Mouse (Mus musculus) forebrain, embryonic 11.5 days (tissue): ENCODE measurements around the gene Ppm1n. TPM values are rescaled to one million over a fixed set of nuclear protein-coding genes. Genes with fewer than 3 reads are reported as not detected.
"Not testable (repeated sequence)": the region's sequence is repeated elsewhere in the genome, so short reads cannot be mapped to it uniquely, and the experiment has no call there.

Experiments used
- ATAC-seq: fragments of 200-750 bp; cut with Nextera tagmentation; replicated peaks from 2 replicates; pipeline ENCODE4 v1.8.0; 2017; ENCODE audit warnings: moderate TSS enrichment; ENCODE audit not compliant: low FRiP score
- DNase-seq: peaks from one replicate; pipeline ENCODE4 v3.0.0-alpha.2; 2017; ENCODE audit warnings: low spot score
- H3K27ac ChIP-seq: fragments of 300-500 bp; sonication (generic); 2 replicates; pipeline ENCODE4 v1.5.1; 2014; ENCODE audit warnings: low read depth, low read length
- H3K27me3 ChIP-seq: fragments of 300-500 bp; sonication (generic); 2 replicates; pipeline ENCODE4 v1.6.1; 2014; ENCODE audit warnings: mild to moderate bottlenecking, low read length, mixed read lengths; ENCODE audit not compliant: control insufficient read depth, insufficient read depth
- H3K36me3 ChIP-seq: fragments of 300-500 bp; sonication (generic); 2 replicates; pipeline ENCODE4 v1.6.1; 2014; ENCODE audit warnings: mild to moderate bottlenecking, low read length, moderate library complexity, mixed read lengths; ENCODE audit not compliant: control insufficient read depth, insufficient read depth
- H3K4me1 ChIP-seq: fragments of 300-500 bp; sonication (generic); replicated peaks from 2 replicates; pipeline ENCODE4 v1.6.1; 2014; ENCODE audit warnings: low read length, mixed read lengths; ENCODE audit not compliant: control insufficient read depth, insufficient read depth
- H3K4me2 ChIP-seq: fragments of 300-500 bp; sonication (generic); 2 replicates; pipeline ENCODE4 v1.6.1; 2014; ENCODE audit warnings: low read depth, mild to moderate bottlenecking, low read length, moderate library complexity, mixed read lengths; ENCODE audit not compliant: severe bottlenecking
- H3K4me3 ChIP-seq: fragments of 300-500 bp; sonication (generic); 2 replicates; pipeline ENCODE4 v1.5.1; 2014; ENCODE audit warnings: low read depth, low read length
- H3K9ac ChIP-seq: fragments of 300-500 bp; sonication (generic); 2 replicates; pipeline ENCODE4 v1.6.1; 2014; ENCODE audit warnings: low read length
- H3K9me3 ChIP-seq: fragments of 300-500 bp; sonication (generic); 2 replicates; pipeline ENCODE4 v1.6.1; 2016; ENCODE audit warnings: low read length, mixed read lengths; ENCODE audit not compliant: control insufficient read depth
- WGBS: fragments of 180-500 bp; shearing (Covaris S2); extraction: QIAGEN DNeasy Blood & Tissue Kit; methylation state at CpG from one replicate; pipeline ENCODE4 v1.1.7; 2014; 5-methylcytosine and 5-hydroxymethylcytosine counted together
- polyA plus RNA-seq: library from polyadenylated mRNA; unstranded; fragments of >200 nt; fragmentation: Nextera tagmentation; extraction: Ambion mirVana; gene quantifications from 2 replicates; pipeline ENCODE4 v1.2.1, GENCODE M21; 2014

Ppm1n gene
- polyA plus RNA-seq, 1 experiment from 2014 or later, result 0.44 TPM

- ATAC-seq, H3K9ac ChIP-seq, H3K36me3 ChIP-seq, DNase-seq, H3K4me1 ChIP-seq, H3K9me3 ChIP-seq, H3K27ac ChIP-seq: not testable (repeated sequence)
- WGBS, result 37% methylated on average over 6 of the region's 6 CpGs
- H3K4me2 ChIP-seq, result peak overlapping the region; percentile 86; the same call in 1 of the 2 replicates
- peak overlapping the region; percentile 76; the same call in 1 of the 2 replicates for H3K4me3 ChIP-seq
- peaks cover 36% of the 10 kb centered on the region for H3K27me3 ChIP-seq
Observed at GRCm38 (mm10) chr7:19281680-19282304, 1.9 kb upstream of the Ppm1n start.

- Histone ChIP-seq H3K4me1 (peaks cover 8% of the 10 kb centered on the region), H3K36me3 (no peaks in the 10 kb centered on the region), H3K4me2 (peak overlapping the region; percentile 36; the same call in 1 of the 2 replicates), H3K4me3 (no peak overlapping the region), H3K9ac (no peak overlapping the region), H3K9me3 (no peaks in the 10 kb centered on the region), H3K27ac (no peak overlapping the region), H3K27me3 (peaks cover 36% of the 10 kb centered on the region)
- DNase-seq (no peak), ATAC-seq (no peak)
- 3% methylated on average over 34 of the region's 34 CpGs for WGBS
Observed at GRCm38 (mm10) chr7:19279052-19279451, 812 bp downstream of the Ppm1n start.

DNA sequence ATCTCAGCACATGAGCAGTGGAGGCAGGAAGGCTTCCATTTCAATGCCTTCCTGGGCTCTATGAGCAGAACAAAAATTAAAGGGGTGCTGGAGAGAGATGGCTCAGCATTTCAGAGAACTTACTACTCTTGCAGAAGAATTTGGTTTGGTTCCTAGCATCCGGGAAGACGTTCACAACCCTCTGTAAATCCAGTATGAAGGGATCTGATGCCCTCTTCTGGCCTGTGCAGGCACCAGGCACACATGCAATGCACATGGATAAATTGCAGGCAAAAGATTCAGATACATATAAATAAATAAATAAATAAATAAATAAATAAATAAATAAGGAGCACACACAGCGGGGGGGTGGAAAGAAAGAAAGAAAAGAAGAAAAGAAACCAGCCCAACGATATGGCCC, 3.6 kb downstream of the Ppm1n start:
- no peak for DNase-seq
- no peak overlapping the region for H3K9ac ChIP-seq
- no peak overlapping the region for H3K4me2 ChIP-seq
- H3K9me3 ChIP-seq, result no peaks in the 10 kb centered on the region
- H3K27me3 ChIP-seq, result peaks cover 34% of the 10 kb centered on the region
- 0 out of 2 replicates have a peak, but pooled peaks cover 3% of the 10 kb centered on the region for H3K4me1 ChIP-seq
- ATAC-seq, result no peak
- no peaks in the 10 kb centered on the region for H3K36me3 ChIP-seq
- 50% methylated on average over 4 of the region's 4 CpGs for WGBS
- H3K4me3 ChIP-seq, result no peak overlapping the region
- H3K27ac ChIP-seq, result no peak overlapping the region

DNA sequence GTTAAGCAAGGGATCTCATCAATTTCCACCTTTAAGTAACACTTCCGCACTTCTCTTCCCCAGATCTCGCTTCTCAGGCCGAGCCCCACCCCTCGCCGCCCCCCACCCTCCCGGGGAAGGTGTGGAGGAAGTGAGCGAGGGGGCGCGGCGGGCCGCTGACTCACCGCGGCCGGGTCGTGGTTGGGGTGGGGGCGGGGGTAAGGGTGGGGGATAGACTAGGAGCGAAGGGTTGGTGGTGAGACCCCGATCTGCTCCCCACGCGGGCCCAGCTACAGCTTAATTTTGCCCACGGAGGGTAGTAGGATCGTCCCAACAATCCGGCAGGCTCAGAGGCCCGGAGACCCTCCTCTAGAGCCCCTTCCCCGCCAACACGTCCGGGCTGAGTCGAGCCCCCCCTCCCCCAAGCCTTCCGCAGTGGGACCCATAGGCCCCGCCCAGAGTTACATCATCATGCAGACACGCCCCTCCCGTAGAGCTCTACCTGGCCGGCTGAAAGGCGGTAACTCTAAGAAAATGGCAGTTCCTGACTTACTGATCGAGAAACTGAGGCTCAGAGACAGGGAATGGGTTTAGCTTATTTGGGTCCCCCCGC, 7.6 kb downstream of the Ppm1n start:
- peak; percentile 89 for DNase-seq
- Histone ChIP-seq H3K9me3 (no peaks in the 10 kb centered on the region), H3K4me3 (peak overlapping the region; percentile 98), H3K27ac (peak overlapping the region; percentile 64), H3K4me1 (peaks cover 12% of the 10 kb centered on the region), H3K27me3 (no peaks in the 10 kb centered on the region), H3K9ac (peak overlapping the region; percentile 88), H3K4me2 (peak overlapping the region; percentile 97), H3K36me3 (no peaks in the 10 kb centered on the region)
- ATAC-seq, result peak; percentile 80
- under 1% methylated on average over 36 of the region's 36 CpGs for WGBS

DNA sequence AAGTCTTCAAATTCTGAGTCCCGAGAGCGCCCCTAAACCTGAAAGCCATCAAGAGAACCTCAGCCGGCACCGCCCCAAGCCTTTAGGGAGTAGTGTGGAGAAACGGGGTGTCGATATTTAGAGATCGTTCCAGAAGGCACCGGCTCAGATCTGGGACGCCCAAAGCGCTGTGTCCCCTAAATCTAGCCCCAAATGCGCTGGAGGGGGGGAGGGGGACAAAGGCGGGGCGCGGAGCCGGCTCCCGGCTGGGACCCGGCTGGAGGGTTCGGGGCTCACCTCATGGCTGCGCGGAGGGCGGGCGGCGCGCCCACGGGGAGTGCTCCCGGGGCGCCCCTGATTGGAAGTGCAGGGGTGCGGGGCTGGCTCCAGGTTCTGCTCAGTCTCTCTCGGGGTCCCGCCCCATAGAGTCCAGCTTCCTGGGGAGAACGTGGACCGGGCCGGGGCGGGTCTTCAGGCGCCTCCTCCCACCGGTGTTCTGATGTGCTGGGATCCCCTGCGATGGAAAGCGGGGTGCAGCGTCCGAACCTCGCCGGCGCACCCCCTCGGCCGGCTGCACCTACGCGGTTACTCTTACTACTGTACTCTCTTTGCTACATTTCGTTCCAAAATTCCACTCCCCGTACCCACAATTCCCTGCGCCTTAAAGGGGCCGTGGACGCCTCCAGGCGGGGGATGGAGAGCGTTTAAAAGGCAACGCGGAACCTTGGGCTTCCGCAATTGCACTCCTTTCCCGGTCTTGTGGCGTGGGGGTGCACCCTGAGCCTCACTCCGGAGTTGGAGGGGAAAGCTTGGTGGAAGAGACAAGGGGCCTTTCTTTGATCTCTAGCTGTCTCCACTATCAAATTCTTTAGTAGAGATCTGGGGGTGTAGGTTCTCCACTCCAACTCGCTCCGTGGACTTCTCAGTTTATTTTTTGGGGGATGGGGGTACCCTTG, 8.4 kb downstream of the Ppm1n start, which contains the start of gene Vasp:
Vasp (minus strand) TSS at position 580 of the 935 bp plus-strand sequence.
- no peaks in the 10 kb centered on the region for H3K9me3 ChIP-seq
- H3K4me1 ChIP-seq, result peaks cover 12% of the 10 kb centered on the region
- peak within 1 kb of the TSS; percentile 97 for H3K4me2 ChIP-seq
- no peaks in the 10 kb centered on the region for H3K27me3 ChIP-seq
- peak; percentile 88 for DNase-seq
- peak within 1 kb of the TSS; percentile 98 for H3K4me3 ChIP-seq
- H3K27ac ChIP-seq, result peak within 1 kb of the TSS; percentile 64
- peak within 1 kb of the TSS; percentile 88 for H3K9ac ChIP-seq
- WGBS, result under 1% methylated on average over 62 of the region's 62 CpGs
- peak; percentile 60 for ATAC-seq
- no peaks in the 10 kb centered on the region for H3K36me3 ChIP-seq

DNA sequence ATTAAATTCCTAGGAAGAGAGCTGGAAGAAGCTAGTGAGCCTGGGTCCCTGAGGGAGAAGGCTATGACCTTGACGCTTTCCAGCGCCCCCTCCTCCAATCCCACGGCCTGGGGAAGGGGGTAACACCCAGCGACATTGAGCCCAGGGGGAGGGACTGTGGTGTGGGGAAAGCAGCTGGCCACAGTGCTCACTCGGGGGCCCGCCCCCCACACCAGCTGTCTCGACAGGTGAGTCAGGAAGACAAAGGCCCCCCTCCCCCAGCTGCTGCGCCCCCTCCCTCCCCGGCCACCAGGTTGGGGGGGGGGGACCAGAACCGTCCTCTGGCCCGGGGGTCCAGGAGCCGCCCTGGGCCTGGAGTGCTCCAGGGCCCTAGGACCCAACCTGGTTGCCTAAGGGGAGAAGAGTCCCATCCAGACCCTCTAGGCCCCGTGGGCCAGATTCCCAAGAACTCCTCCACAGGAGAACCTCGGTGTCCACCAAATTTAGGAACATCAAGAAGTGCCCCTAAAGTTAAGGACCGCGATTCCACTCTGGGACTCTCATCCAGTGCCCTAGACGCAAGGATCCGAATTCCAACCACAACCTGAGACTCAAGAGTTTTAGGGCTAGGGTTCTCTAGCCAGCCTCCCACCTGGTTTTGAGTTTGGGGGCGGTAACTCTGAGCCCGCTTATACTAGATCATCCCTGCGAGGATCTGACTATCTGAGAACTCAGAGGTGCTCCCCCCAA, 9.2 kb downstream of the Ppm1n start:
- H3K36me3 ChIP-seq, result no peaks in the 10 kb centered on the region
- peak; percentile 65 for DNase-seq
- 0% methylated on average over 18 of the region's 21 CpGs for WGBS

DNA sequence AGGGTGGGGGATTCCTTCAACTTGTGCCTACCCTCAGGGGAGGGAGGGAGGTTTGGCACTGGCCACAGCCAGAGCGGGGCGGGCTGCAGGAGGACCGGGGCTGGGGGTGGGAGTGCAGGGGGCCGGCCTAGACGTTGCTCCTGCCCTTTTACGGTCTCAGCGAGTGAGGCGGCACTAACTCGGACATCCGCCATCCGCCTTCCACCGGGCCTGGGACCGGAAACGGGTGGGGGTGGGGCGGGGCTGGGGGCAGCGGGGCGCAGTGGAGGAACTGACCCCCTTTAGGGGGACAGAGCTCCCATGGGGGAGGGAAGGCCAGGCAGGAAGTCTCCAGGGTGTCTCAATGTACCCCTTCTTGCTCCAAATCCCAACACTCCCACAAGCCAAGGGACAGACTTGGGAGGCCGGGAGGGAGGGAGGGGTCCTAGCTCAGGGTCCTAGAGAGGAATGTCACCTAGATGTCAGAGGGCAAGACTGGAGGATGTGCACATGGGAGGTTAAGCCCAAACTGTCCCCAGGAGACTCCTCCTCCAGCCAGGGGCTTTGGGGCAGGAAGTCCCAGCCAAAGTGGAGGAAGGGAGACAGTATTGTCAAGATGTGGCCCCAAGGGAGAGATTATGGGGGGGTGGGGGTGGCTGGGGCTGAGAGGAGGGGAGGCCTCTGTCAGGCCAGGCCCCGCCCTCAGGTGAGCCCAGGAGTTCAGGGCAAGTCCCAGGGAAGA, 10.0 kb downstream of the Ppm1n start:
- Histone ChIP-seq H3K4me3 (peak overlapping the region; percentile 98), H3K9ac (peak overlapping the region; percentile 88), H3K27ac (peak overlapping the region; percentile 53; the same call in 1 of the 2 replicates), H3K4me2 (peak overlapping the region; percentile 97), H3K36me3 (no peaks in the 10 kb centered on the region), H3K9me3 (no peaks in the 10 kb centered on the region), H3K27me3 (no peaks in the 10 kb centered on the region), H3K4me1 (peaks cover 12% of the 10 kb centered on the region)
- WGBS, result 3% methylated on average over 18 of the region's 19 CpGs
- DNase-seq (peak; percentile 72), ATAC-seq (0 out of 2 replicates have a peak, but pooled peaks have one; percentile 16)

More for the DNA sequence above, 9.2 kb downstream of the Ppm1n start:
- Histone ChIP-seq H3K9me3 (no peaks in the 10 kb centered on the region), H3K9ac (peak overlapping the region; percentile 88), H3K4me3 (peak overlapping the region; percentile 98), H3K27ac (no peak overlapping the region; the same call in 1 of the 2 replicates), H3K27me3 (no peaks in the 10 kb centered on the region), H3K4me1 (peaks cover 12% of the 10 kb centered on the region), H3K4me2 (peak overlapping the region; percentile 97)
- ATAC-seq, result no peak
